Mouse (Mus musculus): ENCODE data around the gene Gm17455.

Gene Gm17455

DNA sequence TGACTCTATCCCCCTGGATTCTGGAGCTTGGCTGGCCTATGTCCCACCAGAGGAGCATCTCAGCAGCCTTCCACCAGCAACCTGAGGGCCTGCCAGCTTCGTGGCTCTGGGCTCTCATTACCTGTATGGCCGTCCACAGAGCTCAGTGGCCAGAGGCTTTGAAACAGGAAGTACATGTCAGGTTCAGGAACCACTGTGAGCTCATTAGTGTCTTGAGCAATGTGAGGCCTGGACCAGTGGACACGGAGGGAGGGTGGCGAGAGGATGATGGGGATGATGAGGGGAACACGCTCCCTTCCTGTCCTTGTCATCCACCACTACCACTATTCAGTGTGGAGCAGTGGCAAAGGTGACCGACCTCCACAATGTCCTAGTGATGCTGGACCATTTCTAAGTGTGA lies 30.1 kb upstream of the Gm17455 start:
- CTCF ChIA-PET: interaction anchor here in 1 of 4 experiments (2.2 kb wide), 1 partner anchor 23 kb away, joined by 6 read pairs; the partner anchor contains the start of gene Vsir
- POLR2A ChIA-PET: interaction anchor here in 1 of 4 experiments (1.6 kb wide), 1 partner anchor 18 kb away, joined by 6 read pairs; no protein-coding TSS in a partner anchor

DNA sequence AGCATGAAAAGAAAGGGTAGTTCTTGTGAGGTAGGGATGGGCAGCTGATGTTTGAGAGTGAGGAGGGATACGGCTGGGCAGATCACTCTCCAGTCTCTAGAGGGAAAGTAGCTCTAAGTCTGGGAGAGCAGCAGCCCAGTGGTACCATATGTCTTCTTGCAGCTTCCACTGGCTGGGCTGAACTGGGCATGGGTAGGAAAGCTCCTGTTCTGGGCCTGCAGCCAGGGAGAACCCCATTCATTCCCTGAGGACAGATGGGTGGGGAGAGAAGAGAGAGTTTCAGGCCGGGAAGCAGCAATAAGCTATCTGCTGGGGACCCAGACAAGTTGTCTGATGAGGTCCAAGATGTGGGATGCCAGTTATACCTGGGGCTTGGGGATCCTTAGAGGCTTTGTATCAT lies 29.4 kb upstream of the Gm17455 start:
- CTCF ChIA-PET: interaction anchor here in 1 of 4 experiments (2.2 kb wide), 1 partner anchor 23 kb away, joined by 6 read pairs; the partner anchor contains the start of gene Vsir
- POLR2A ChIA-PET: interaction anchor here in 2 of 4 experiments (1.0 to 1.6 kb wide), 2 partner anchors 11 to 18 kb away, joined by 5 to 6 read pairs; no protein-coding TSS in a partner anchor

DNA sequence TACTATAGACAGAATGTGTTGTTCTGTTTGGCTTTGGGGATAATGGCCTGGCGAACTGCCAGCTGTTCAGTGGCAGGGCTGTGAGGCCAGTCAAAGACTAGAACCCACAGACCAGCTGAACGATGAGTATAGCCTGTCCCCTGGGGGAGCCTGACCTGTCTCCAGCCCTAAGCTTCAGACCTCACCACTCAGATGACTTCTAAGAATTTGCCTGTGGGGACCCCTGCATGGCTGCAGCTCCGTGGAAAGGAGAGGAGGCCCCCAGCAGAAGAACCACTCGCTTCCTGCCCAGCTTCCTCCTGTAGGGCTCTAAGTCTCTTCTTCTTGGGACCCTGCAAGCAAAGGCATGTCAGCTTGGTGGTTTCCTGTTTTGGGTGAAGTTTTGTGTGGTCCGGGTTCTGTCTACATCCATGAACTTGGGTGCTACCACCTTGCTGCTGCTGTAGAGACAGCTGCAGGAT lies 28.9 kb upstream of the Gm17455 start:
- POLR2A ChIA-PET: interaction anchor here in 2 of 4 experiments (1.0 to 1.6 kb wide), 2 partner anchors 10 to 19 kb away, joined by 5 to 6 read pairs; no protein-coding TSS in a partner anchor
- CTCF ChIA-PET: interaction anchor here in 2 of 4 experiments (0.6 to 2.2 kb wide), 2 partner anchors 24 to 125 kb away, joined by 3 to 6 read pairs; partner anchors contain the start of gene Vsir (in 1 of the 2)

DNA sequence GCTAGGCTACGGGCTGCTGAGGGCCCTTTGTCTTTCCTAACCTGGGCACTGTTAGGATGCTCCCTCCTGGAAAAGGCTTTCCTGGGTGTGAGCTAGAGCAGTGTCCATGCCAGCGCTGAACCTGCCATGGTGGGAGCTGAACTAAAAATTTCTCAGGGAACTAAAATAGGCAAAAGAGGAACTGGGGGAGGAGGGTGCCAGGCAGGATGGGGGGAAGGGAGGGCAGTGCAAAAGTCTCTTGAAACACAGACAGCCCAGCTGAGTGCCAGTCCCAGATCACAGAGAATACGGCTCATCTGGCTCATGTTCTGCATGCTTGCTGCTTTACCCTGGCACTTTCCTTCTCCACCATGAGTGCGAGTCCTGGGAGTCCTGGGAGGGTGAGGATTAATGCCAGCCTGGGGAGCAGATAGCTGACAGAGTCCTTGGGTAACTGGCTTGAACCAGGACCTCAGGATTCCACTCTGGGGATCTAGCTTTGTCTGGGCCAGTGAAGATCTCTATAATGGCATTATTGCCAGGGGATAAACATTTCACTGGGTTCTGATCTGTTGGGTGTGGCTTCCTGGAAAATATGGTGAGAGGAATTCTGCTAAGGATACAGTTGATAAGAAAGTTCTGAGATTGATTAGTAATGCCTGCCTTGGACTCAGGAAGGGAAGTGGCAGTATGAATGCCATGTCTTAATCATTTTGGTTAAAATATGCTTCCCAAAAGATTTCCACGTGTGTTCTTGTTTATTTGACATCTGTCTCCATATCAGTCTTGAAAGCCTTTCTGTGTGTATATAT lies 27.7 kb upstream of the Gm17455 start:
- ChIA-PET CTCF (no interaction called here), POLR2A (interaction anchor here in 1 of 4 experiments (0.8 kb wide), 1 partner anchor 77 kb away, joined by 3 read pairs; no protein-coding TSS in a partner anchor)

DNA sequence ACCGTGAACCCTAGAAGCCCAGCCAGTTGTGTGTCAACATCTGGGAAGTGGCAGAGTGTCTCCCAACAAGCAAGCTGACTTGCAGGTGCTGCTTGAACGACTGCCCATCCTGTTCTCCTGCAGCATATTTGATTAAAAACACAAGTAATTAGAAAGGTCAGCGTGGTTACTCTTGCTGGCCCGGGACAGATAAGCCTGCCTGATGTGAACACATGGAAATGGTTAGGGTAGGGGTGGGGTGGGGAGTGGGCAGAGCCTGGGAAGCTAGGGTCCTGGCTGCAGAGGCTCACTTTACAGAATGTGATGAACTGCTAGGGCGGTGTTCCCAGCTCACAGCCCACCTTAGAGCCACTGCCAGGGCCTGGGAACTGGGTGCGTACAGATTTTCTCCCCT lies 26.0 kb upstream of the Gm17455 start:
- CTCF ChIA-PET: no interaction called here
- POLR2A ChIA-PET: interaction anchor here in 1 of 4 experiments (1.2 kb wide), 1 partner anchor 11 kb away, joined by 3 read pairs; no protein-coding TSS in a partner anchor

DNA sequence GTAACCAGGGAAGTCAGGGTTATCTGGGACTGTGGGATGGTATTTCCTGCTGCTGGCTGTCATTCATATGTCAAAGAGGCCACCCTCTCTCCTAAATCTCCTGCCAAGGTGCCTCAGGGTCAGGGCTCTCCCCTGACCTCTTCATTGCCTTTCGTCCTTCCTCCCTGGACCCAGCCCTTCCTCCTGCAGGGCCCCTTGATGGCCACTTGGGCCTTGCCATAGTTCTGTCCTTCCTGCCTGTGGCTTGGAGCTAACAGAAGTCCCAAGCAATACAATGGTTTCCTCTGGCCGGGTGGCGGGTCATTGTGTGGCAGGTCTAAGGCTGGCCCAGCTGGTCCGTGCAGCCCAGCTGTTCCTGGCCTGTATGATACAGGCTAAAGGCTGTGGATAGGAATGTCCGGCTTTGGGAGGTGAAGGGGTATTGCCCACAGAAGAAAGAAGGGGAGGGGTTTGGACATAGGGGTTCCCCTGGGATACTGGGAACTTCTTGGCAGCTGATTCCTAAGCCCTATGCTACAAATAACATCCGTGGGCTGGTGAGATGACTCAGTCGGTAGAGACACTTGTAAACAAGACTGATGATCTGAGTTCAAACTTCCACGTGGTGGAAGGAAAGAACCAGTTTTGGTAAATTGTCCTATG lies 25.5 kb upstream of the Gm17455 start:
- CTCF ChIA-PET: interaction anchor here in 3 of 4 experiments (0.6 to 0.7 kb wide), 4 partner anchors 109 to 681 kb away, joined by 3 to 4 read pairs (median 3); no protein-coding TSS in a partner anchor
- POLR2A ChIA-PET: interaction anchor here in 2 of 4 experiments (0.7 to 1.2 kb wide), 3 partner anchors 10 to 688 kb away, joined by 3 to 13 read pairs (median 3); no protein-coding TSS in a partner anchor

DNA sequence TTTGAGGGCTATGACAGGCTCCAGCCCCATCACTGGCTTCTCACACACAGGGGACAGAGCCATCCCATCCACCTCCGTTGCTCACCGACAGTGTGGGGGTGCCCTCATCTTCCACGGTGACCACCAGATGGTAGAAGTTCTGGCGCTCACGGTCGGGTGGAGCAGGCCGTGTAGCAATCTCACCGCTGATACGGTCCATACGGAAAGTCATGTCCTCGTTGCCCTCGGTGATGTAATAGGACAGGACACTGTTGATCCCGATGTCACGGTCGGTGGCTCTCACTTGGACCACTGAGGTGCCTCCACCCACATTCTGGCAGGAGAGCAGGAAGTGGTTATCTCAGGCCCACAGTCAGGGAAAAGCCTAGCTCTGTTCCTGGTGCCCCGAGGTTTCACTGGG lies 22.8 kb upstream of the Gm17455 start:
- ChIA-PET POLR2A (interaction anchor here in 1 of 4 experiments (1.5 kb wide), 1 partner anchor 30 kb away, joined by 3 read pairs; the partner anchor contains the start of gene Vsir), CTCF (no interaction called here)

DNA sequence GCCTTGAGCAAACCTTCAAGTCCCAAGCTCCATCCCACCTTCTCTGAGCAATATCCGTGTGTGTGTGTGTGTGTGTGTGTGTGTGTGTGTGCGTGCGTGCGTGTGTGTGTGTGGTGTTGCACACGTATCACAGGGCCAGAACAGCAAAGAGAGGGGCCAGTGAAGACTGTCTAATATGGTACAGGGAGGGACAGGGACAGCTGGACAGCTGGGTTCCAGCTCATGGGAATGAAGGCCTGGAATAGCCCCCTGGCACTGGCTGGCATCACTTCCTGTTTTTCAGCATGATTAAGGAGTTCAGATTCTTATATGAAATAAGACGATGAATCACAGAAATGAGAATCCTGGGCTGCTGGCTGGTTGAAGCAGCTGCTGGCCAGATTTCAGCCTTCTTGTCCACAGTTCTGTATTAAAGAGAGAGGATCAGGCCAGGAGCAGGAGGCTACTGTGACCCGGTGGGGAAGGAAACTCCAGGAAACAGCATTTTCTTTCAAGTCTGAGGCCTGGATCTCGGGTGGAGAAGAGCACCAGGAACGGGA lies 20.0 kb upstream of the Gm17455 start:
- CTCF ChIA-PET: no interaction called here

DNA sequence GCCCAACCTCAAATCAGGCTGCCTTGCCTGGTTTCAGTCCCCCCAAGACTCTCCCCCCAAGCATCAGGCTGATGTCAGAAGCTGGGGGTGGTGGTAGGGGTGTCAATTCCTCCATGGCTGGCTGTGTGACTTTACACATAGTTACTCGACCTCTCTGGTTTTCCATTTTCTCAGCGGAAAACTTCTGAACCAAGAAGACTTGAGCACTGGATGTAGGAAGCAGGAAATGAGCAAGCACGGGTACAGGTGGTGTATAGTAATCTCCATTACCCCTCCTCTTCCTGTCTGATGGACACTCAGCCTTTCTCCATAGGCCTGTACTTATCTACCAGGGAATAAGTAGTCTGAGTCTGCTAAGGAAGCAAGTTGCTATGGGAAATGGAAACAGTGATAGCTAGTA lies 19.3 kb upstream of the Gm17455 start:
- ChIA-PET POLR2A (interaction anchor here in 2 of 4 experiments (0.7 to 1.4 kb wide), 3 partner anchors 10 to 256 kb away, joined by 3 to 5 read pairs (median 3); no protein-coding TSS in a partner anchor), CTCF (interaction anchor here in 1 of 4 experiments (1.1 kb wide), 1 partner anchor 373 kb away, joined by 4 read pairs; the partner anchor contains the start of gene Slc29a3)

More for the DNA sequence above, 20.0 kb upstream of the Gm17455 start:
- POLR2A ChIA-PET: no interaction called here

DNA sequence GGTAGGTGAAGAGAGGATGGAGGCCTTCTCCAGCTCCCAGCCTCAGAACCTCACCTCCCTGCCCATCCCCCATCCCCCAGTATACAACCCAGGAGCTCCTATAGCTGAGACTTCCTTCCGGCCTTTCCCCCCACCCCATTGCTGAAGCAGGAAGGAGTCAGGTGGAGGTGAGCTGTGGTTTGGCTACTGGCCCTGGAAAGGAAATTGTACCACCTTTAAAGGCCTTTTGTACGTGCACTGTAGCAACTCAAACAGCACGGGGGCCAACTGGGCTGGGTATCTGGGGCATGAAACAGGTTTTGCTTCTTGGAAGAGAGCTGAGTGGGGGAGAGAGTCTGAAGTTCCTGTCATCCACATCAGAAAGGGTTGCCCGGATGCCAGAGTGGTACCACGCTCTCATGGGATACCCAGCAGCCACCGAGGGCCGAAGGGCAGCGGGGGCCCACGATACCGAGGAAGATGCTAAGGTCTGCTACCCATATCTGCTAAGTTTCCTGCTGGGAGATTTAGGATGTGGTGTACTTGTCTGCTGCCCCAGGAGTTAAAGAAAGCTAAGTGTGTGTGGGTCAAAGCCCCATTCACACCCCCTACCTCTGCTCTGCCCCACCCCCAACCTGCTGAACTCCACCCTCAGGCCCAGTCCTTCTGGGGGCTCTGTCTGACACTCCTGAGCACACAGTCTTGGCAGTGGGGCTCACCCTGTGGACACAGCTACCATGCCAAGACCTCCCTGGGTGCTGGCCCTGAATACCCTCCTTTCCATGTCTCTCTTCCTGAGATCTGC lies 18.2 kb upstream of the Gm17455 start:
- CTCF ChIA-PET: interaction anchor here in 1 of 4 experiments (0.6 kb wide), 1 partner anchor 14 kb away, joined by 6 read pairs; no protein-coding TSS in a partner anchor
- POLR2A ChIA-PET: interaction anchor here in 2 of 4 experiments (0.8 to 1.4 kb wide), 3 partner anchors 9 to 37 kb away, joined by 3 to 5 read pairs (median 3); no protein-coding TSS in a partner anchor

DNA sequence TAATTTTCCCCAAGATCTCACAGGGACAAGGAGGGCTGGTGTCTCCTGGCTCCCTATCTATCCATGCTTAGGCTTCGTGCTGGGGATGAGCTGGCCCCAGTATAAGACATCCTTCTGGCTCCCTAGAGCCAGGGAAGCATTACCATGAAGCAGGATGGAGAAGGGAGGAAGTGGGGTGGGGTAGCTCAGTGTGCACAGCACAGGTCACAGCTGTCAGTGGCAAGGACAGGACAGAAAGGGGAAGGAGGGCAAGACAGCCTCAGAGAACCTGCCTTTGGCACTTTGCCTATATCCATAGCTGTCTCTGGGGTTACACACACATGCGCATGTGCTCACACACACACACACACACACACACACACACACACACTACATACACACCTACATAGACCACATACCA lies 11.2 kb upstream of the Gm17455 start:
- CTCF ChIA-PET: interaction anchor here in 1 of 4 experiments (0.6 kb wide), 3 partner anchors 68 to 1451 kb away, joined by 3 read pairs; no protein-coding TSS in a partner anchor
- POLR2A ChIA-PET: no interaction called here

DNA sequence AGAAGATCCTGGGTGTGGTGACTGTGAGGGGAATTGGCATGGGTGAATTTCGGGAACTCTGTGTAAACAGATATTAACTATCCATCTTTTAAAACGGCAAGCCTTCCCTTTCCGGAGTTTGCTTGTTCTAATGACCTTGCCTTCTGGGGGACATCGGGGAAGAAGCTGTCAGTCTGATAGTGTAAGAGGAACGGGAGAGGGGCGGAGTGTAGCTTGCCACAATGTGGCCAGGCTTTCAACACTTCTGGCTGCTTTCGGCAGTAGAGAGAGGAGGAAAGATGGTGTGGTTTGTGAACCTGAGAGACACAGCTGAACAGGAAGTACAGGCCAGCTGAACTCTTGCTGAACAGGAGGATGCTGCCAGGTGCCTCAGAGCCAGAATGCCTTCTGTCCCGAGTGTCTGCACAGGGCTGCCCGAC lies 10.1 kb upstream of the Gm17455 start:
- CTCF ChIA-PET: interaction anchor here in 2 of 4 experiments (0.6 to 0.8 kb wide), 3 partner anchors 13 to 525 kb away, joined by 3 read pairs; no protein-coding TSS in a partner anchor
- POLR2A ChIA-PET: interaction anchor here in 2 of 4 experiments (0.9 to 1.3 kb wide), 2 partner anchors 9 to 42 kb away, joined by 3 read pairs; partner anchors contain the start of gene Vsir (in 1 of the 2)

DNA sequence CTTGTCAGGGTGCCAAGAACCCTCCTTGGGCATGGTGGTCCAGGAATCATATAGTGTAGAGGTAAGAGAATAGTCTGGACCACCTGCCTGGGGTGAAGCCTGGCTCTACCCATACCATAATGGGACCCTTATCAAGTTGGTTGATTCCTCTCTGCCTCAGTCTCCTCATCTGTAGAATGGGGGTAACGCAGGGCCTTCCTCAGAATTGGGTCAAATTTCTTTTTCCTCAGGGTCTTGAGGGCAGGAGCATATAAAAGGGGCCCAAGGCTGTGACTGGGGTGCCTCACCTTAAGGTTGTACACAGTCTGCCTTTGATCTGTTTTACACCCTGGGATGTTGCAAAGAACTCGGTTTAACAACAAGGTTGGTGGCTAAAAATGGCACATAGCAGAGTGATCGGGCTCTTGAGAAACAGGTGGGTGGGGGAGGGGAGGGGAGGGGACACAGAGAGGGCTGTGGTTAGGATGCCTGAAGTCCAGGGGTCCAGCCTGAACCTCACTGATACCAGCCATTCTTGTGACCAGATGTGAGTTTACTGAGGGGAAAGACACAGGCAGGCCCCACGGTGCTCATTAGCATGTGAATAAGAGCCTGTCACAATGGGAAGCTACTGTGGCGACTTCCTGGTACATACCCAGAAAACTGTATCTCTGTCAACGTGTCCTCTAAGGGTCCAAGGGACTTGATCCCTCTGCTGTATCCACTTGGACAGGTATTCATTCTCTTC lies 9.2 kb upstream of the Gm17455 start:
- CTCF ChIA-PET: interaction anchor here in 3 of 4 experiments (0.5 to 1.3 kb wide), 5 partner anchors 86 to 373 kb away, joined by 3 to 5 read pairs (median 3); no protein-coding TSS in a partner anchor

DNA sequence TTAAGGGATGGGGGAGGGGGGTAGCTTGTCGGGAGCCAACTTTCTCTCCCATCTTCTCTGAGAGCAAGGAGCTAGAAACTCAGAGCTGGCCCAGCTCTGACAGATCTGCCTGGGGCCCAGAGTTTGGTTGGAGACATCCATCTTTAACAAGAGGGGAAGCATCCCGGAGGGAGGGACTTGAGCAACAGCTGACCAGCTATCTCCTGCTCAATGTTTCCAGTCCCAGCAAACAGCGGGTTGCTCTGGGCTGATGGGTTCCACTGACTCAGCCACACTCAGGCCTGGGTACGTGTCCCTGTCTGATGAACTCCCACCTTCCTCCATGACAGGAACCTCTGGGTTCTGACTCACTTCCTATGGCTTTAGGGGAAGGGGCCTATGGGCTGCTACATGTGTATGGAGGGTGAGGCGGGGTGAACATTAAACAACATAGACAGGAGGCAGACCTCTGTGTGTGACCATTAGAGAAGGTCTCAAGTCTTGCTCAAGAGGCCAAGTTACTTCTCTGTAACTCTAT lies 8.6 kb upstream of the Gm17455 start:
- ChIA-PET POLR2A (interaction anchor here in 1 of 4 experiments (0.6 to 1.3 kb wide), 2 partner anchors 10 to 373 kb away, joined by 3 read pairs; no protein-coding TSS in a partner anchor), CTCF (interaction anchor here in 3 of 4 experiments (0.5 to 1.3 kb wide), 5 partner anchors 86 to 373 kb away, joined by 3 to 5 read pairs (median 3); no protein-coding TSS in a partner anchor)

More for the DNA sequence above, 9.2 kb upstream of the Gm17455 start:
- POLR2A ChIA-PET: interaction anchor here in 2 of 4 experiments (0.5 to 1.3 kb wide), 3 partner anchors 10 to 43 kb away, joined by 3 to 4 read pairs (median 3); partner anchors contain the start of gene Vsir (in 1 of the 2)

DNA sequence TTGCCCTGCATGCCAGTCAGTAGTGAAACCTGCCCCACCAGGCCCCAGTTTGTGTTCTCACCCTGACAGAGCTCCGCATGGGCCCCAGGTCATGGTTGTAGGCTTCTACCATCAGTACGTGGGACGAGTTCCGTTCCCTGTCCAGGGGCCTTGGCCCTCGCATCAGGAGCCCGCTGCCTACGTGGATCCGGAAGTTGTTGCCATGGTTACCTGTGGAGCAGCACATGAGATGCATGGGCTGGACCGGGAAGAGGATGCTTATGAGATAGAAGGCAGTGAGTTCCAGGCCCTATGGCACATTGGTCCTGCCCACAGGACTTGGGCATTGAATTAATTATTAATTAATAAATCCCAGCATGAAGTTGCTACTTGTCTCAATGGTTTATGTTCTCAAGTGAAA lies 7.9 kb upstream of the Gm17455 start:
- ChIA-PET CTCF (interaction anchor here in 1 of 4 experiments (1.3 kb wide), 1 partner anchor 145 kb away, joined by 3 read pairs; no protein-coding TSS in a partner anchor), POLR2A (interaction anchor here in 1 of 4 experiments (0.6 kb wide), 1 partner anchor 42 kb away, joined by 4 read pairs; no protein-coding TSS in a partner anchor)

DNA sequence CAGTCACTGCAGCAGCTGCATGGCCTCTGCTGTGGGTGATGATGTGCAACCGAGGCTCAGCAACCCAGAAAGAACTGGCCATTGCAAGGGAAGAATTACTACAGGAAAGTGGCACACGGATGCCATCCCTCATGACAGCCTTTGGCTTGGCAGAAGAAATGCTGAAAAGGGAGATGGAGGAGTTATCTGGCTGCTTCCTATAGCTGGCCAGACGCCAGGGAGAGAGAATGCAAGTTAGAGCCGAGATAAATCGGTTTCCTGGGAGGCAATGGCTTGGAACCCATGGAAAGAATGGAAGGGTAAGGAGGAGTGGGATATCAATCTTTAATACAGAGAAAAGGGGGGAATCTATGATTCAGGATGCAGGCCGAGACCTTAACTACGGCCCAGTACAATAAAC lies 4.6 kb upstream of the Gm17455 start:
- ChIA-PET POLR2A (no interaction called here), CTCF (no interaction called here)
